Mouse (Mus musculus) midbrain, postnatal 0 days (tissue): ENCODE results near the gene R3hdm2. TPM values are rescaled to one million over a fixed set of nuclear protein-coding genes. Genes with fewer than 3 reads are reported as not detected.

Experiments used
- ATAC-seq: fragments of 200-750 bp; cut with Nextera tagmentation; 2 replicates; pipeline ENCODE4 v1.8.0; 2017; ENCODE audit warnings: moderate number of reproducible peaks, mild to moderate bottlenecking, moderate TSS enrichment, moderate library complexity; ENCODE audit not compliant: low FRiP score
- DNase-seq: peaks from one replicate; pipeline ENCODE4 v3.0.0-alpha.2; 2015; ENCODE audit warnings: low spot score
- H3K27ac ChIP-seq: fragments of 300-500 bp; sonication (generic); 2 replicates; pipeline ENCODE4 v1.5.1; 2014; ENCODE audit warnings: low read depth, mild to moderate bottlenecking, low read length, mixed read lengths
- H3K27me3 ChIP-seq: fragments of 300-500 bp; sonication (generic); 2 replicates; pipeline ENCODE4 v1.6.1; 2014; ENCODE audit warnings: low read length, control low read depth, mixed read lengths; ENCODE audit not compliant: insufficient read depth
- H3K36me3 ChIP-seq: fragments of 300-500 bp; sonication (generic); 2 replicates; pipeline ENCODE4 v1.6.1; 2014; ENCODE audit warnings: low read length, control low read depth, mixed read lengths; ENCODE audit not compliant: insufficient read depth
- H3K4me1 ChIP-seq: fragments of 300-500 bp; sonication (generic); 2 replicates; pipeline ENCODE4 v1.6.1; 2014; ENCODE audit warnings: mild to moderate bottlenecking, control low read depth, antibody characterized with exemption, low read length, mixed read lengths; ENCODE audit not compliant: insufficient read depth
- H3K4me2 ChIP-seq: fragments of 300-500 bp; sonication (generic); 2 replicates; pipeline ENCODE4 v1.6.1; 2014; ENCODE audit warnings: low read depth, mild to moderate bottlenecking, low read length, mixed read lengths; ENCODE audit not compliant: poor library complexity, severe bottlenecking
- H3K4me3 ChIP-seq: fragments of 300-500 bp; sonication (generic); 2 replicates; pipeline ENCODE4 v1.5.1; 2014; ENCODE audit warnings: low read depth, mild to moderate bottlenecking, low read length, moderate library complexity
- H3K9ac ChIP-seq: fragments of 300-500 bp; sonication (generic); replicated peaks from 2 replicates; pipeline ENCODE4 v1.6.1; 2014; ENCODE audit warnings: mild to moderate bottlenecking, low read length, moderate library complexity, mixed read lengths; ENCODE audit not compliant: poor library complexity, severe bottlenecking
- H3K9me3 ChIP-seq: fragments of 300-500 bp; sonication (generic); 2 replicates; pipeline ENCODE4 v1.6.1; 2016; ENCODE audit warnings: low read length, control low read depth
- CTCF ChIP-seq: IDR thresholded peaks from 2 replicates; pipeline ENCODE4 v1.5.1; 2016; ENCODE audit warnings: antibody characterized with exemption, mild to moderate bottlenecking
- WGBS: fragments of 180-500 bp; shearing (Covaris S2); extraction: QIAGEN DNeasy Blood & Tissue Kit; methylation state at CpG from one replicate; pipeline ENCODE4 v1.1.7; 2014; 5-methylcytosine and 5-hydroxymethylcytosine counted together
- polyA plus RNA-seq: library from polyadenylated mRNA; unstranded; fragments of >200 nt; fragmentation: Nextera tagmentation; extraction: Ambion mirVana; gene quantifications from 2 replicates; pipeline ENCODE4 v1.2.1, GENCODE M21; 2015
- total RNA-seq: library from RNA; depleted of rRNA; stranded (reverse); fragments of >200 nt; gene quantifications from 2 replicates; pipeline ENCODE4 v1.2.3, GENCODE M21; 2014

Gene R3hdm2
- total and polyA plus RNA-seq, 2 experiments from 2014 or later = 40.0 to 52.0 TPM

GRCm38 (mm10) chr10:127514111-127514698, 134.1 kb downstream of the R3hdm2 start:
- Histone ChIP-seq H3K4me1 (peaks cover 36% of the 10 kb centered on the region), H3K4me3 (0 out of 2 replicates have a peak overlapping the region, but pooled peaks have one; percentile 5), H3K27ac (no peak overlapping the region)

GRCm38 (mm10) chr10:127514764-127515163, 134.6 kb downstream of the R3hdm2 start, which contains the start of gene Ndufa4l2:
Gene Ndufa4l2 (plus strand): TSS chr10:127514967.
- 0 out of 2 replicates have a peak within 1 kb of the TSS, but pooled peaks have one; percentile 14 for H3K9ac ChIP-seq
- peaks cover 15% of the 10 kb centered on the region for H3K36me3 ChIP-seq
- H3K27ac ChIP-seq = no peak within 1 kb of the TSS
- no peak for DNase-seq
- WGBS = 27% methylated on average over 6 of the region's 6 CpGs
- 0 out of 2 replicates have a peak within 1 kb of the TSS, but pooled peaks have one; percentile 5 for H3K4me3 ChIP-seq
- no peaks in the 10 kb centered on the region for H3K9me3 ChIP-seq
- no peak for ATAC-seq
- TF ChIP-seq CTCF = no peak
- peak within 1 kb of the TSS; percentile 82 for H3K4me2 ChIP-seq
- no peaks in the 10 kb centered on the region for H3K27me3 ChIP-seq
- peaks cover 33% of the 10 kb centered on the region for H3K4me1 ChIP-seq

More at GRCm38 (mm10) chr10:127514111-127514698, 134.1 kb downstream of the R3hdm2 start:
- 20% methylated on average over 13 of the region's 13 CpGs for WGBS
- H3K27me3 ChIP-seq = no peaks in the 10 kb centered on the region
- no peak for ATAC-seq
- TF ChIP-seq CTCF = no peak
- H3K9ac ChIP-seq = 0 out of 2 replicates have a peak overlapping the region, but pooled peaks have one; percentile 14
- peak overlapping the region; percentile 82; the same call in 1 of the 2 replicates for H3K4me2 ChIP-seq
- no peak for DNase-seq
- H3K9me3 ChIP-seq = no peaks in the 10 kb centered on the region
- peaks cover 11% of the 10 kb centered on the region for H3K36me3 ChIP-seq

- Histone ChIP-seq H3K9ac (no peak overlapping the region), H3K9me3 (no peaks in the 10 kb centered on the region), H3K4me2 (peak overlapping the region; percentile 9; the same call in 1 of the 2 replicates), H3K4me3 (no peak overlapping the region), H3K27me3 (no peaks in the 10 kb centered on the region), H3K27ac (no peak overlapping the region), H3K36me3 (peaks cover 19% of the 10 kb centered on the region), H3K4me1 (peaks cover 27% of the 10 kb centered on the region)
- TF ChIP-seq CTCF = no peak
- ATAC-seq (no peak), DNase-seq (no peak)
- 25% methylated on average over 9 of the region's 9 CpGs for WGBS
Observed at GRCm38 (mm10) chr10:127515271-127515982, 135.3 kb downstream of the R3hdm2 start.

- WGBS = 28% methylated on average over 8 of the region's 8 CpGs
- Histone ChIP-seq H3K9me3 (no peaks in the 10 kb centered on the region), H3K27ac (no peak overlapping the region), H3K4me2 (0 out of 2 replicates have a peak overlapping the region, but pooled peaks have one; percentile 2), H3K4me1 (peaks cover 21% of the 10 kb centered on the region), H3K27me3 (no peaks in the 10 kb centered on the region), H3K9ac (no peak overlapping the region), H3K4me3 (no peak overlapping the region), H3K36me3 (peaks cover 19% of the 10 kb centered on the region)
- no peak for TF ChIP-seq CTCF
- DNase-seq (no peak), ATAC-seq (no peak)
Observed at GRCm38 (mm10) chr10:127515983-127516459, 135.9 kb downstream of the R3hdm2 start.

- H3K27me3 ChIP-seq = no peaks in the 10 kb centered on the region
- ATAC-seq (no peak), DNase-seq (no peak)
- no peak overlapping the region for H3K27ac ChIP-seq
- peaks cover 19% of the 10 kb centered on the region for H3K4me1 ChIP-seq
- no peak overlapping the region for H3K4me3 ChIP-seq
- H3K4me2 ChIP-seq = 0 out of 2 replicates have a peak overlapping the region, but pooled peaks have one; percentile 2
- H3K36me3 ChIP-seq = peaks cover 19% of the 10 kb centered on the region
- 15% methylated on average over 30 of the region's 30 CpGs for WGBS
- H3K9ac ChIP-seq = no peak overlapping the region
- H3K9me3 ChIP-seq = no peaks in the 10 kb centered on the region
- no peak for TF ChIP-seq CTCF
Observed at GRCm38 (mm10) chr10:127516576-127517260, 136.6 kb downstream of the R3hdm2 start.
